Mouse (Mus musculus) neural tube, embryonic 13.5 days (tissue): ENCODE data around the gene Tbc1d14. TPM values are rescaled to one million over a fixed set of nuclear protein-coding genes. Genes with fewer than 3 reads are reported as not detected.

Experiments used
- ATAC-seq: fragments of 200-750 bp; cut with Nextera tagmentation; 2 replicates; pipeline ENCODE4 v1.8.0; 2017; ENCODE audit warnings: low read depth, mild to moderate bottlenecking, moderate TSS enrichment, moderate library complexity
- H3K27ac ChIP-seq: fragments of 300-500 bp; sonication (generic); replicated peaks from 2 replicates; pipeline ENCODE4 v1.5.1; 2015; ENCODE audit warnings: moderate library complexity, mild to moderate bottlenecking, inconsistent platforms
- H3K27me3 ChIP-seq: fragments of 300-500 bp; sonication (generic); 2 replicates; pipeline ENCODE4 v1.6.1; 2015; ENCODE audit warnings: mild to moderate bottlenecking, inconsistent platforms
- H3K36me3 ChIP-seq: fragments of 300-500 bp; sonication (generic); 2 replicates; pipeline ENCODE4 v1.6.1; 2015; ENCODE audit warnings: mild to moderate bottlenecking, inconsistent platforms
- H3K4me1 ChIP-seq: fragments of 300-500 bp; sonication (generic); replicated peaks from 2 replicates; pipeline ENCODE4 v1.6.1; 2015; ENCODE audit warnings: inconsistent platforms
- H3K4me2 ChIP-seq: fragments of 300-500 bp; sonication (generic); 2 replicates; pipeline ENCODE4 v1.6.1; 2015; ENCODE audit warnings: inconsistent platforms, mild to moderate bottlenecking, moderate library complexity
- H3K4me3 ChIP-seq: fragments of 300-500 bp; sonication (generic); 2 replicates; pipeline ENCODE4 v1.5.1; 2015; ENCODE audit warnings: mild to moderate bottlenecking, inconsistent platforms
- H3K9ac ChIP-seq: fragments of 300-500 bp; sonication (generic); 2 replicates; pipeline ENCODE4 v1.6.1; 2015; ENCODE audit warnings: moderate library complexity, mild to moderate bottlenecking, inconsistent platforms
- H3K9me3 ChIP-seq: fragments of 300-500 bp; sonication (generic); 2 replicates; pipeline ENCODE4 v1.6.1; 2016; ENCODE audit warnings: inconsistent platforms
- WGBS: fragments of 180-500 bp; shearing (Covaris S2); methylation state at CpG from one replicate; pipeline ENCODE4 v1.1.7; 2015; 5-methylcytosine and 5-hydroxymethylcytosine counted together
- polyA plus RNA-seq: library from polyadenylated mRNA; unstranded; fragments of >200 nt; fragmentation: Nextera tagmentation; extraction: Ambion mirVana; gene quantifications from 2 replicates; pipeline ENCODE4 v1.2.1, GENCODE M21; 2015

Gene Tbc1d14
- polyA plus RNA-seq, 1 experiment from 2014 or later: 64.0 TPM

GRCm38 (mm10) chr5:36464709-36465661 lies 128.1 kb downstream of the Tbc1d14 start, which contains the start of gene Grpel1:
Grpel1 (plus strand) TSS chr5:36464998.
- WGBS: under 1% methylated on average over 68 of the region's 68 CpGs
- ATAC-seq: peak; percentile 96
- Histone ChIP-seq H3K4me2 (peak within 1 kb of the TSS; percentile 99), H3K4me3 (peak within 1 kb of the TSS; percentile 79), H3K27ac (peak within 1 kb of the TSS; percentile 78), H3K9me3 (no peaks in the 10 kb centered on the region), H3K27me3 (no peaks in the 10 kb centered on the region), H3K4me1 (peaks cover 29% of the 10 kb centered on the region), H3K36me3 (peaks cover 20% of the 10 kb centered on the region), H3K9ac (peak within 1 kb of the TSS; percentile 82)

GRCm38 (mm10) chr5:36463391-36463790 lies 129.7 kb downstream of the Tbc1d14 start:
- ATAC-seq: no peak

GRCm38 (mm10) chr5:36462810-36463209 lies 130.3 kb downstream of the Tbc1d14 start:
- no peaks in the 10 kb centered on the region for H3K36me3 ChIP-seq
- no peak for ATAC-seq
- H3K4me3 ChIP-seq: no peak overlapping the region
- H3K9me3 ChIP-seq: no peaks in the 10 kb centered on the region
- no peak overlapping the region for H3K4me2 ChIP-seq
- peaks cover 29% of the 10 kb centered on the region for H3K4me1 ChIP-seq
- no peak overlapping the region for H3K9ac ChIP-seq
- H3K27ac ChIP-seq: no peak overlapping the region
- no peaks in the 10 kb centered on the region for H3K27me3 ChIP-seq
- 17% methylated on average over 7 of the region's 7 CpGs for WGBS

More at GRCm38 (mm10) chr5:36463391-36463790, 129.7 kb downstream of the Tbc1d14 start:
- WGBS: 22% methylated on average over 5 of the region's 5 CpGs
- Histone ChIP-seq H3K4me1 (peaks cover 29% of the 10 kb centered on the region), H3K4me3 (no peak overlapping the region), H3K9me3 (no peaks in the 10 kb centered on the region), H3K27me3 (no peaks in the 10 kb centered on the region), H3K4me2 (no peak overlapping the region), H3K36me3 (0 out of 2 replicates have a peak, but pooled peaks cover 6% of the 10 kb centered on the region), H3K9ac (no peak overlapping the region), H3K27ac (no peak overlapping the region)

GRCm38 (mm10) chr5:36461231-36461630 lies 131.8 kb downstream of the Tbc1d14 start:
- 81% methylated on average over 2 of the region's 2 CpGs for WGBS
- Histone ChIP-seq H3K27me3 (no peaks in the 10 kb centered on the region), H3K27ac (no peak overlapping the region), H3K9me3 (no peaks in the 10 kb centered on the region), H3K36me3 (no peaks in the 10 kb centered on the region), H3K9ac (no peak overlapping the region), H3K4me2 (no peak overlapping the region), H3K4me3 (no peak overlapping the region), H3K4me1 (peaks cover 22% of the 10 kb centered on the region)
- no peak for ATAC-seq

GRCm38 (mm10) chr5:36460712-36461111 lies 132.4 kb downstream of the Tbc1d14 start:
- 90% methylated on average over 2 of the region's 2 CpGs for WGBS
- H3K27ac ChIP-seq: no peak overlapping the region
- H3K4me2 ChIP-seq: no peak overlapping the region
- H3K36me3 ChIP-seq: no peaks in the 10 kb centered on the region
- peaks cover 16% of the 10 kb centered on the region for H3K4me1 ChIP-seq
- no peaks in the 10 kb centered on the region for H3K9me3 ChIP-seq
- no peak overlapping the region for H3K4me3 ChIP-seq
- no peak overlapping the region for H3K9ac ChIP-seq
- no peak for ATAC-seq
- H3K27me3 ChIP-seq: no peaks in the 10 kb centered on the region

GRCm38 (mm10) chr5:36458926-36459325 lies 134.2 kb downstream of the Tbc1d14 start:
- no peak overlapping the region for H3K4me3 ChIP-seq
- H3K4me2 ChIP-seq: no peak overlapping the region
- H3K9ac ChIP-seq: no peak overlapping the region
- no peaks in the 10 kb centered on the region for H3K36me3 ChIP-seq
- no peak for ATAC-seq
- H3K27me3 ChIP-seq: no peaks in the 10 kb centered on the region
- WGBS: 16% methylated on average over 4 of the region's 4 CpGs
- no peaks in the 10 kb centered on the region for H3K9me3 ChIP-seq
- no peak overlapping the region for H3K27ac ChIP-seq
- peaks cover 7% of the 10 kb centered on the region for H3K4me1 ChIP-seq

- H3K4me1 ChIP-seq: no peaks in the 10 kb centered on the region
- H3K9ac ChIP-seq: no peak overlapping the region
- H3K36me3 ChIP-seq: no peaks in the 10 kb centered on the region
- no peak overlapping the region for H3K4me3 ChIP-seq
- H3K4me2 ChIP-seq: no peak overlapping the region
- no peaks in the 10 kb centered on the region for H3K27me3 ChIP-seq
- H3K27ac ChIP-seq: no peak overlapping the region
- H3K9me3 ChIP-seq: no peaks in the 10 kb centered on the region
- 85% methylated on average over 4 of the region's 4 CpGs for WGBS
- no peak for ATAC-seq
Observed at GRCm38 (mm10) chr5:36457706-36458105, 135.4 kb downstream of the Tbc1d14 start.

GRCm38 (mm10) chr5:36452821-36453220 lies 140.3 kb downstream of the Tbc1d14 start:
- WGBS: 75% methylated on average over 6 of the region's 6 CpGs
- no peaks in the 10 kb centered on the region for H3K36me3 ChIP-seq
- H3K4me1 ChIP-seq: no peaks in the 10 kb centered on the region
- no peak overlapping the region for H3K9ac ChIP-seq
- no peak overlapping the region for H3K27ac ChIP-seq
- no peak overlapping the region for H3K4me3 ChIP-seq
- H3K27me3 ChIP-seq: no peaks in the 10 kb centered on the region
- ATAC-seq: no peak
- no peak overlapping the region for H3K4me2 ChIP-seq
- H3K9me3 ChIP-seq: no peaks in the 10 kb centered on the region

GRCm38 (mm10) chr5:36451872-36452389 lies 141.1 kb downstream of the Tbc1d14 start:
- Histone ChIP-seq H3K9ac (no peak overlapping the region), H3K9me3 (no peaks in the 10 kb centered on the region), H3K27me3 (no peaks in the 10 kb centered on the region), H3K4me2 (no peak overlapping the region), H3K4me1 (no peaks in the 10 kb centered on the region), H3K27ac (no peak overlapping the region), H3K4me3 (no peak overlapping the region), H3K36me3 (no peaks in the 10 kb centered on the region)
- no peak for ATAC-seq
- 68% methylated on average over 10 of the region's 10 CpGs for WGBS

GRCm38 (mm10) chr5:36451119-36451518 lies 142.0 kb downstream of the Tbc1d14 start:
- Histone ChIP-seq H3K27ac (no peak overlapping the region), H3K9ac (no peak overlapping the region), H3K9me3 (no peaks in the 10 kb centered on the region), H3K4me3 (no peak overlapping the region), H3K4me2 (no peak overlapping the region), H3K27me3 (no peaks in the 10 kb centered on the region), H3K36me3 (no peaks in the 10 kb centered on the region), H3K4me1 (no peaks in the 10 kb centered on the region)
- ATAC-seq: no peak
- 18% methylated on average over 10 of the region's 10 CpGs for WGBS

GRCm38 (mm10) chr5:36449710-36450358 lies 143.2 kb downstream of the Tbc1d14 start:
- no peaks in the 10 kb centered on the region for H3K27me3 ChIP-seq
- no peak overlapping the region for H3K4me3 ChIP-seq
- no peaks in the 10 kb centered on the region for H3K36me3 ChIP-seq
- H3K9me3 ChIP-seq: no peaks in the 10 kb centered on the region
- WGBS: 88% methylated on average over 6 of the region's 6 CpGs
- H3K4me1 ChIP-seq: peaks cover 7% of the 10 kb centered on the region; the same call in 1 of the 2 replicates
- no peak overlapping the region for H3K4me2 ChIP-seq
- no peak overlapping the region for H3K27ac ChIP-seq
- H3K9ac ChIP-seq: no peak overlapping the region
- no peak for ATAC-seq

- Histone ChIP-seq H3K27ac (no peak overlapping the region), H3K4me2 (no peak overlapping the region), H3K9ac (no peak overlapping the region), H3K9me3 (no peaks in the 10 kb centered on the region), H3K27me3 (0 out of 2 replicates have a peak, but pooled peaks cover 3% of the 10 kb centered on the region), H3K36me3 (no peaks in the 10 kb centered on the region), H3K4me1 (peaks cover 13% of the 10 kb centered on the region; the same call in 1 of the 2 replicates), H3K4me3 (no peak overlapping the region)
- 93% methylated on average over 12 of the region's 12 CpGs for WGBS
- ATAC-seq: no peak
Observed at GRCm38 (mm10) chr5:36447872-36448271, 145.2 kb downstream of the Tbc1d14 start.
